Mouse (Mus musculus) right cerebral cortex, adult 2 months (tissue): ENCODE results near the gene Maml3.
A peak's percentile ranks its signal among the peaks of the same experiment; 100 is the strongest.

Source experiments
- DNase-seq, 2 experiments: peaks; one replicate each; pipeline ENCODE4 v3.0.0; 2021 to 2022; ENCODE audit warnings: low spot score in 2 of 2

The Maml3 gene

GRCm38 (mm10) chr3:52104636-52105151, at the start of gene Maml3:
Gene Maml3 (minus strand): TSS chr3:52105076.
- DNase-seq = peak; percentile 78 to 81

DNA sequence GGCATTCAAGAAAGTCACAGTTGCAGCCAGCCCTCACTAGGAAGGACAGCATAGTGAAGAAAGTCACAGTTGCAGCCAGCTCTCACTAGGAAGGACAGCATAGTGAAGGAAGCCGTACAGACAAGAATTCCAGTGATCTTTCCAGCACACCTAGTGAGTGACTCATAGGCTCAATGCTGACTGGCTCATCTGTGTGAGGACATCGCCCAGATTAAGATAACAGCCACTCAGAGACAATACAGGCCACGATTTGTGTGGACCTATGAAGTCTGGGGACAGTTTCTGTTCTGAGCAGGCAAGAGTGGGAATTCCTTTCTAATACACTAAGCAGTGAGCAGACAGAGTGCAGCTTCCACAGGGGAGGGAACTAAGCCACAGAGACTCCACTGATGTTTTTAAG, 46.3 kb upstream of the Maml3 start:
- DNase-seq = no peak

- no peak for DNase-seq
Observed at GRCm38 (mm10) chr3:52148301-52148700, 43.4 kb upstream of the Maml3 start.

DNA sequence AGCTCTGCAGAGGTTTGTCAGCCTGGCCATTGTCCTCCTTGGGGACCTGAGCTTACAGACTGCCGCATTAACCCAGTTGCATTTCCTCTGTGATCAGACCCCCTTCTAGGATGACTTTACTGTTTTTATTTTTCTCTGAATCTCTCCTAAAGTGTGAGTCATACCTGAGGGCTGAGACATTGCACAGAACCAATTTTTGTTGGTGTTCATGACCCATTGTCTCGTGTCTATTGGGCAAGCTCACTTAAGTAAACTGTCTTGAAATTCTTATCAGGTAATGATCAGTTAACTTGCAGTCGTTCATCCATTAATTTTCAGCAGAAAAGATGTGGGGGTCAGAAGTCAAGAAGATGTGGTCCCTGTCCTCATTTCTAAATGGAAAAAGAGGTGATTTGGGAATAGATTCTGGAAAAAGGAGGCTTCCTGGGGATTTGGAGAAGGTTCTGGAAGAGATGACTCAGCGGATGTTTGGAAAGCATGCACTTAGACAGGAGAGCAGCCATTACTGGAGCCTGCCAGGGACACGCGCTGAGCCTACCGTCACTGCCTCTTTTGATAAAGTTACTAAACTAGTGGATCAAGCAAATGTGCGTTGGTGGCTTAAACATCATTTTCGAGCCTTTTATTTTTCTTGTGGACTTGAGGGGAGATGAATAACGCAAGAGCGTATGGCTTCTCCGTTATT, 40.0 kb upstream of the Maml3 start:
- DNase-seq = no peak

DNA sequence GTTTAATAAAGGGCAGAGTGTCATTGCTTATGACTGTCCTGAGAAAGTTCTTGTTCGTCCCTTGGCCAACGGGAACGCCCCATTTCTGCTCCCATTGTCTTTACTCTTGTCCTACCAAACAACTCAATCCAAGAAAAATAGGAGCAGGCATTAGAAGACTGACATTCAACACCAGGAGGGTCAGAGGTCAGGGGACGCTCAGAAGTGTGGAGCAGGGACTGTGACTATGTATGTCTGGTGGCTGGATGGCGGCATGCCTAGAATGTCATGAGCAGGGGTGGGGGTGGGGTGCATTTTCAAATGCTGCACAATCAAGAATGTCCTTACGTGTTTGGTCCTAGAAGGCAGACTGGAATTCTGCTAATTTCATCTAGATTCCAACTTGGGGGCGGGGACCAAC, 38.1 kb upstream of the Maml3 start:
- no peak for DNase-seq

DNA sequence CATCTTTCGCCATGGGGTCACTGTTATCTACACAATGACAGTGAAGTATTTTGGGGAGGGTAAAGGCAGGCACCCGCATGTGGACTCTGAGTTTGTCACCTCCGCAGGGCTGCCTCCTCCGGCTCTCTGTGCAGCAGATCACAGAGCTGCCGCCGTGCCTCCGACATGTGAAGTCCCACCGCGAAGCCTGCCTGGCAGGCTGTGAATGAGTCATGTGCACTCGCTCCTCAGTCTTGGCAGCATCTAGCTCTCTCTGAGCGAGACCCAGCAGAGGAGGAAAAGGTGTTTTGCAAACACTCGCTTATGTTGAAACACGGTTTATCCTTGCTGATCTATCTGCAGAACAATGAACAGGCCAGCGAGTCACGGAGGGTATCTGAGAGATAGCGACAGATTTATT, 35.3 kb upstream of the Maml3 start:
- peak; percentile 79 for DNase-seq

DNA sequence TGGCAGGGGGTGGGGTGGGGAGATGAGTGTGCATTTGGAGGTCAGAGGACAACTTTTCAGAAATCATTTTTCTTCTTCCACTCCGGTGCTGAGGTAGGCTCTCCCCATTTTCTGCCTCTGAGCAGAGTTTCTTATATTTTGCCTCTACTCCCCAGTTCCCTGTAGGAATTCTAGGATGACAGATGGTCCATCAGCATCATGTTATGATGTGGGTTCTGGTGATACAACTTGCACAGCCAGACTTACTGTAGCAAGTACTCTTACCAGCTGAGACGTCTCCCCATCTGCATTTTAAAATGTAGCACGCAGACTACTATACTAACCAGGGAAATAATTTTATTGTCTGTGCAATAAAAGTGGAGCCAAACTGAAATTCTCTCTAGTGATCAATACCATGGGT, 20.5 kb upstream of the Maml3 start:
- DNase-seq = peak in 1 of 2 experiments; percentile 18

- no peak for DNase-seq
Observed at GRCm38 (mm10) chr3:52120858-52121257, 16.0 kb upstream of the Maml3 start.

DNA sequence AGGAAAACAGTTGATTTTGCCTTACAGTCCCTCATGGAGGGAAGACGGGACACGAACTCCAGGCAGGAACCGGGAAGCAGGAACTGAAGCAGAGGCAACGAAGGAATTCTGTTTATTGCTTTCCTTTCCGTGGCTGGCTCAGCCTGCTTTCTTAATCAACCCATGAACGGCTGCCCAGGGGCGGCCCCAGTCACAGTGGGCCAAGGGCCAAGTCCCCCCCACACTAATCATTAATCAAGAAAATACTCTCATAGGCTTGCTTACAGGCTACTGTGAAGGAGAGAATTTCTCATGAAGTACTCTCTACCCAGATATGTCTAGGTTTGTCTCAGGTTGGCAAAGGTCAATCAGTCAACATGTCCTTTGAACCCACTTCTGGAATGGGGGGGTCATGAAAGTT, 14.3 kb upstream of the Maml3 start:
- no peak for DNase-seq

- DNase-seq = no peak
Observed at GRCm38 (mm10) chr3:52115421-52115820, 10.5 kb upstream of the Maml3 start.

DNA sequence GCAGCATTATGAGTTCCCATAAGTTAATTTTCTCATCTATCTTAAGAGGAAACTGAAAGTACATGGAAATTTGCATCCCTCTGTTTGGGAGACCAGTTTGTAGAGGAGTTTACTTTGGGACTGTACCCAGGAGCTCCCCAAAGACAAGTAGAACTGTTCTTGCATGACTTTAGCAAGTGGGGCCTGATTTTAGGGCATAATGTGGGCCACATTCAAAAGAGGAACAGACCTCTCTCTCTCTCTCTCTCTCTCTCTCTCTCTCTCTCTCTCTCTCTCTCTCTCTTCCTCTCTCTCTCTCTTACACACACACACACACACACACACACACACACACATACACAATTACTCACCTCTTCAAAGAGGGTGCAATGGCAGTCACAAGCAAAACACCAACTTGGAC, 3.2 kb upstream of the Maml3 start:
- DNase-seq = no peak

GRCm38 (mm10) chr3:52105156-52105555, 280 bp upstream of the Maml3 start:
- peak; percentile 17 to 40 for DNase-seq

- DNase-seq = no peak
Observed at GRCm38 (mm10) chr3:52104208-52104607, 668 bp downstream of the Maml3 start.

DNA sequence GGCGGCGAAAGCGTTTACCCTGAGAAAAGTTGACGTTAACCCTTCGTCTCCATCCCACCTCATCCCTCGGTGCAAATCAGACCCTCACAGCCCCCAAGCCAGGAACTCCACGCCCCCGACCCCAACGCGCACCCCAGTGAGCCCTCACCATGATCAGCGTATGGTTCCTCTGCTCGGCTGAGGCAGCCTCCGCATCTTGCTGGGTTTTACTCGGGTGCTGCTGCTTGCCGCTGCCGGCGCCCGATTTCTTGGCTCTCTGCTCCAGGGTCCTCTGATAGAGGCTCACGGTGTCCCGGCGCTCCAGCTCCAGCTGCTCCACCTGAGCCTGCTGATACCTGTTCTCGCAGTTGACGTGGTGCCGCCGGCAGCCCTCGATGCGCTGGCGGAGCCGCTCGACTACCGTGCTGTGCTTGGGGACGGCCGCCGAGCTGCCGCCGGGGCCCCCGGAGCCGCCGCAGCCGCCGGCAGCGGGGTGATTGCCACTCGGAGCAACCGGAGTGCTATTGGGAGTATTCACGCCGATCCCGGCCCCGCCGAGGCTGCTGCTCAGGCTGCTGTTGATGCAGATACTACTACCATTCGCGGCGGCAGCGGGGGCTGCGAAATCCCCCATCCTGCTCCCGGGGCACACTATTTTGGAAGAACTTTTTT, 1.2 kb downstream of the Maml3 start:
- peak; percentile 59 to 65 for DNase-seq

DNA sequence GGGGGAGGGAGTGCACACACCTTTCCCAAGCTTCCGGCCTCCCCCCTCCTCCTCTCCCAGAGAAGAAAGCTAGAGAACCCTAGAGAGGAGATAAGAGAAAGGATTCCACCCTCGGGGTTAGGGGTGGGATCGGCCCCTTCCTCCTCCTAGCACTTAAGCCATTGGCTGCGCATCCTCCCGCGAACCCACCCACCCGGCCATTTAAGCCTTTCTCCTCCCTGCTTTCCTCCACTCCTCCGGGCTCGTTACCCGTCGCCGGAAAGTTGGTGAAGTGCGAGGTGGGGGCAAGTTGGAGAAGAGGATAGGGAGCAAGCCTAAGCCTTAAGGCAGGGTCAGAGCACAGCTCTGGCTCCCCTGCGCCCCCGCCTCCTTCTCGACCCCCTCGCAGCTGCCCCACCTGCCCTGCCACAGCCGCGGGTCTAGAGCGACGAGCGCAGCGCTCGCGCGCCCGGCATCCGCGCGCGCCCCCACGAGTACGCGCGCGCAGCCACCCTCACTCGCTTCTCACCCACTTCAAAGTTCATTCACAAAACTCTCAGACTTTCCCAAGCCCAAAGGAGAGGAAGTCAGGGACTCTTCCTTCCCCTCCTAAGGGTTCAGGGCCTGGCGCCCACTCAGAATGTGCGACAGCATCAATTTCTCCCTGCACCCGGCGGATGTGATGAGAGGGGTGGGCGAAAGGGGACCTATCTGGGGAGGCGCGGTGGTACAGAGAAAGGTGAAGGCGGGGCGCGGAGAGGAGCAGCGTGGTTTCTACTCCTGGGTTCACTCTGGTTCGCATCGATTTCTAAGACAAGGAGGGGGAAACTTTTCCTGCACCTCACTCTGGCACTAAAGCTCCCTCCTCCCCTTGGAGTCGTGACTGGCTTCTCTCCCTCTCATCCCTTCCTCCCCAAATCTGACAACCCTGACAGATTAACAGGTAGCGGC, 2.0 kb downstream of the Maml3 start:
- peak; percentile 63 to 72 for DNase-seq

DNA sequence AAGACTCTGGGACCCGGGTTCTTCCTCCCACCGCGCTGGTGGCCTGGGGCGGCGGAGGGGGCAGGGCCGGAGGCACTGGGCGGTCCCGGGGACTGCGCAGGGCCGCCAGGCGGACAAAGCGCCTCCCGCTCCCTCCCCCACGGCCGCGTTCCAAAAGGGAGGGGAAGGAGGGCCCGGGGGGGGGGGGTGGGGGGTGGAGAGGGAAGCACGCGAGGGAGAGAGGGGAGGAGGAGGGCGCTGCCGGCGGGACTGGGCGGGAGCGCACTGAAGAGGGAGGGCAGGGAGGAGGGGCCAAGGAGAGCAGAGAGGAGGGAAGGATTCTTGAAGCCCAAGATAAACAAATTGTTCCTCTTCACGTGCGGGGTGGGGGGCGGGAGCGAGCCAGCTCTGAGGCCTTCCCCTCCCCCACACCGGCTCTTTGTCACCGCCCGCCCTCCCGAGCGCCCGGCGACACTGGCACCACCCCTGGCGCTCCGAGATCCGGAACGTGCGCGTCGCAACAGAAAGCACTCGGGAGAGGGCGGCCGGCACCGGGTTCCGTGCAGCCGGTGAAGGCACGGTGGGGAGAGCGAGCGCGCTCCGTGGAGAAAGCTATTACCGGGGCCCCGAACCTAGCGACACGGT, 2.8 kb downstream of the Maml3 start:
- peak; percentile 59 to 73 for DNase-seq

DNA sequence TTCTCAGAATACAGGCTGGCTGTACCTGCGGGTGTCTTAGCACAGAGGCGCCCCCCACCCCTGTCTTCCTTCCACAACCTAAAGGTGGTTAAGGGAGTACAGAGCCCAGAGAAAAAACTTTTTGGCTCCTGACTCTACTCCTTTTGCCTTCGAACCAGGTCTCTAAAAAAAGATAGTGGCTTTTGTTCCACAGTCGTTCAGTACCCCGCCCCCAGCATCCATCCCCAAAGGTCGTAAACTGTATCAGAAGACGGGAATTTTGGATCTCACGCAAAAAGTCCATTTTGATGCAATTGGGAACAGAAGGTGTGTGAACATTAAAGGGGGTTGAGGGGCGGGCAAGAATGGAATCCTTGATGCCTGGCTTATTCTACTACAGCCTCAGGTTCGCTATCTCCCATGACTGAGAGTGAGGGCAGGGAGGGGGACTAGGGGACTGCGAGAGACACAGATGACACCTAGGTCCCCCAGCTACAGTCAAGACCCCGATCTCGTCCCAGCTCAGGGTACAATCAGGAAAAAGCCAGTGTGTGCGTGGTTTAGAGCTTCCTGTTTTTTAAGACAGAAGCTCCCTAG, 3.4 kb downstream of the Maml3 start:
- DNase-seq = no peak

DNA sequence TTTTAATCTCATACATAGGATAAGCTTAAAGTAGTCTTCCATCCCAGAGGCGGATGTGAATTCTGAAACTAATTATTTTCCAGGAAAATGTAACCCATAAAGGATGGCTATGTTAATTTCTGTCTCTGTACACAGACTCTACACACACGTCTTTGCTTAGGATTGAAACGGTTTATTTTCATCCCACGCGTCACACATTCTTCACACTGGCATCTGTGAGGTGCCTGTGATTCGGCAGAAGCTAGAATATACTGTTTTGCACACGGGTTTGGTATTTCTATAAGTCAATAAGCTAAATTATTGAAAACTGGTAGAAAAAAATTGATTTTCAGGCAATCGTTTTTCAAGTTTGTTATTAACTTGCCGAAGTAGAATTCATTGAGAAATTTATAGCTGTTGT, 4.0 kb downstream of the Maml3 start:
- peak; percentile 49 to 53 for DNase-seq

DNA sequence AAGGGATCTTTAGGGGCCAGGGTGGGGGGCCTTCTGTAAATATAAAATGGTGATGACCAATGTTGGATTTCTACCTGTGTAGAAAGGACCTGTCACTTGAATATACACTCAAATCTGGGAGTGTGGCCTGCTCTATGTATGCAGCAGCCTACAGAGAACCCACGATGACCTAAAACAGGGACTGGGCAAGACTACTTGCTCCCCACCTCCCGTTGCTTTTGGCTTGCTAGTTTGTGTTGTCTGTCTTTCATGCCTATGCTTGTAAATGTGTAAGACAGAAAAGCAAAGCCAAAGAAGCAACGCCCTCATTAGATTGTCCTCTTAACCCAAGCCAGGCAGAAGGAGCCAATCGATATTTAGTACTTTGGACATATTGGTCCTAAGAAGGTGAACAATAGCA, 4.6 kb downstream of the Maml3 start:
- no peak for DNase-seq

GRCm38 (mm10) chr3:52099286-52099685, 5.6 kb downstream of the Maml3 start:
- DNase-seq = no peak

GRCm38 (mm10) chr3:52091261-52091797, 13.5 kb downstream of the Maml3 start:
- no peak for DNase-seq
